Mouse (Mus musculus) ES-Bruce4 (cell line): ENCODE data around the gene Serpina7.

Source experiments
- CTCF ChIP-seq: IDR thresholded peaks from one replicate; pipeline ENCODE4 v1.8.1; 2011; ENCODE audit warnings: low read depth, low read length
- POLR2A ChIP-seq: IDR thresholded peaks from one replicate; pipeline ENCODE4 v1.8.1; 2011; ENCODE audit warnings: low read length; ENCODE audit not compliant: insufficient read depth

- TF ChIP-seq POLR2A (no peak), CTCF (no peak)
Observed at GRCm38 (mm10) chrX:139064078-139064477, 21.0 kb downstream of the Serpina7 start.
